Mouse (Mus musculus): ENCODE results near the gene Hepacam.

Hepacam gene

DNA sequence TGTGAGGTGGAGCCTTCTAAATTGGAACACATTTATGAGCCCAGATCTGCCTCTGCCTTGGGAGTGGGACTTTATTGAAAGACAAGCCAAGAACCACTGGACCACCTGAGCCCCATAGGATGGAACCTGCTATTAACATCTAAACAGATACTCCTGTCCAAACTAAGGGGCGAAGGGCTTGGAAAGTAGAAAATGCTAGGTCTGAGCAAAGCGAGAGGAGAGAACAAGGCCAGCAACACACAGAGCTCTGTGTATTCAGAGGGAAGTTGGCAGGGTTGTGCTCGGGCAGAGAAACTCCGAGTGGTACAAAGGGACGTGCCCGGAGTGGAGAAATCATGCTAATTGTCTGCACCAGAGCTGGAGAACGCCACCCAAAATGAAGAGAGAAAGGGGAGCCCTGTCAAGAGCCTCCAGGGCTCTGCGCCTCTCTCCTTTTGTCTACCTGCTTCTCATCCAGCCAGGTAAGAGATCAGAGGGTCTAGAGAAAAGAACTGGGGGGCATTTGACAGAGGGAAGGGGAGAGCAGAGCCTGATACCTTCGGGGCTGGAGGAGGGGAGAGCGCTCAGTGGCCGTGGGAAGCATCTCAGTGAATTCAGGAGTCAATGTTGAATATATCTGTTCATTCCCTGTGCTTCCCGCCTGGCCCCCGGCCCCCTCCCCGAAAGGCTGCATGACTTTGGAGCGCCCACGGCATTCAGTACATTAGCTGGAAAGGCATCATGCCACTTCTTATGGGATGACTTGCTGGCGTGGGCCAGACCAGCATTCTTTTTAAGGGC is at the start of gene Hepacam:
Hepacam (plus strand) TSS at position 51 of the 780 bp plus-strand sequence.
- TF ChIP-seq NANOG (IDR thresholded peaks at IDR 0.05; ENCODE audit: borderline replicate concordance, low read length) (no peak), CTCF (conservative IDR thresholded peaks at IDR 0.05; ENCODE audit: low read length) (no peak), POU5F1 (IDR thresholded peaks at IDR 0.05; ENCODE audit: borderline replicate concordance, low read length) (no peak)

DNA sequence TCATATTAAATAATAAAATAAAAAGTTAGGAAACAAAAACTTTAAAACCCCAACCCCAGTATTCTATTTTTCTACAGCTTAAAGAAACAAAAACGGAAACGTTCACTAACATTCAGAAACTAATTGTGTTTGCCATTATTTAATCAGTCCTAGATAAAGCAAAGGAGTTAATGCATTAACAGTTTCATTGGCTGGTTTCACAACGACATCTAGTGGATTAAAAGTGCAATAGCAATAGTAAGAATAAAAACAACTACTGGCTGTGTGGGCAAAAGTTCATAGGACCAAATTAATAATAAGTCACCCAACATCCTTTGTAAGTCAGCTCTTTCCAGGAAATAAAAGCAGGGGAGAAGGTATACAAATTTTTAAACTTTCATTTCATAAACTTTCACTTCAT is 37.7 kb upstream of the Hepacam start:
- peak; percentile 33 for TF ChIP-seq CTCF (conservative IDR thresholded peaks at IDR 0.05; ENCODE audit: low read length)
- TF ChIP-seq NANOG (IDR thresholded peaks at IDR 0.05; ENCODE audit: borderline replicate concordance, low read length): no peak
- Histone ChIP-seq H3K4me1 (replicated peaks; ENCODE audit: low read depth, low read length) (0 out of 2 replicates have a peak, but pooled peaks cover 2% of the 10 kb centered on the region), H3K36me3 (ENCODE audit: insufficient read depth, low read length) (peaks cover 7% of the 10 kb centered on the region), H3K4me3 (replicated peaks; ENCODE audit: low read length) (no peak overlapping the region), H3K27me3 (ENCODE audit: insufficient read depth, low read length) (no peaks in the 10 kb centered on the region), H3K9me3 (ENCODE audit: low read length) (peaks cover 32% of the 10 kb centered on the region)

More for the DNA sequence above, at the start of gene Hepacam:
- Histone ChIP-seq H3K36me3 (ENCODE audit: insufficient read depth, low read length) (no peaks in the 10 kb centered on the region), H3K4me1 (replicated peaks; ENCODE audit: low read depth, low read length) (peaks cover 8% of the 10 kb centered on the region; the same call in 1 of the 2 replicates), H3K9me3 (ENCODE audit: low read length) (no peaks in the 10 kb centered on the region; the same call in 1 of the 2 replicates), H3K4me3 (replicated peaks; ENCODE audit: low read length) (peak within 1 kb of the TSS; percentile 58), H3K27me3 (ENCODE audit: insufficient read depth, low read length) (no peaks in the 10 kb centered on the region)

DNA sequence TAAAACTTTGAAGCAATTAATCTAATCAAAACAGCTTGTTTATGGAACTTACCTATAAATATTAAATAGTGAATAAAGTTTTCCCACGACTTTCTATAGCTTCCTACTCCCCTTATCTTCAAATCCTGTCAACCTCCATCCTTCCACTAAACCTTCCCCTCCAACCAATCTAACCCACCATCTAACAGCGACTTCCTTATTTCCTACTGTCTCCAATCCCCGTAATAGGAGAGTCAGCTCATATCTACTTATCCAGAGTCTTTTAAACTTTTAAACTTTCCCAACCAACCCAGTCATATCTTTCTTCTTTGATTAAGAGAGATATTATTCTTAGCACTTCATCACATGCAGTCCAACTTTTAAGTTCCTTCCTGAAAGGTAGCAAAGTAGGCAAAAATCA is 21.7 kb upstream of the Hepacam start:
- peaks cover 8% of the 10 kb centered on the region for H3K9me3 ChIP-seq (ENCODE audit: low read length)
- H3K4me1 ChIP-seq (replicated peaks; ENCODE audit: low read depth, low read length): peaks cover 14% of the 10 kb centered on the region
- TF ChIP-seq POU5F1 (IDR thresholded peaks at IDR 0.05; ENCODE audit: borderline replicate concordance, low read length): no peak
- TF ChIP-seq NANOG (IDR thresholded peaks at IDR 0.05; ENCODE audit: borderline replicate concordance, low read length): no peak
- no peak for TF ChIP-seq CTCF (conservative IDR thresholded peaks at IDR 0.05; ENCODE audit: low read length)
- no peak overlapping the region for H3K4me3 ChIP-seq (replicated peaks; ENCODE audit: low read length)
- H3K27me3 ChIP-seq (ENCODE audit: insufficient read depth, low read length): no peaks in the 10 kb centered on the region
- H3K36me3 ChIP-seq (ENCODE audit: insufficient read depth, low read length): peaks cover 29% of the 10 kb centered on the region

DNA sequence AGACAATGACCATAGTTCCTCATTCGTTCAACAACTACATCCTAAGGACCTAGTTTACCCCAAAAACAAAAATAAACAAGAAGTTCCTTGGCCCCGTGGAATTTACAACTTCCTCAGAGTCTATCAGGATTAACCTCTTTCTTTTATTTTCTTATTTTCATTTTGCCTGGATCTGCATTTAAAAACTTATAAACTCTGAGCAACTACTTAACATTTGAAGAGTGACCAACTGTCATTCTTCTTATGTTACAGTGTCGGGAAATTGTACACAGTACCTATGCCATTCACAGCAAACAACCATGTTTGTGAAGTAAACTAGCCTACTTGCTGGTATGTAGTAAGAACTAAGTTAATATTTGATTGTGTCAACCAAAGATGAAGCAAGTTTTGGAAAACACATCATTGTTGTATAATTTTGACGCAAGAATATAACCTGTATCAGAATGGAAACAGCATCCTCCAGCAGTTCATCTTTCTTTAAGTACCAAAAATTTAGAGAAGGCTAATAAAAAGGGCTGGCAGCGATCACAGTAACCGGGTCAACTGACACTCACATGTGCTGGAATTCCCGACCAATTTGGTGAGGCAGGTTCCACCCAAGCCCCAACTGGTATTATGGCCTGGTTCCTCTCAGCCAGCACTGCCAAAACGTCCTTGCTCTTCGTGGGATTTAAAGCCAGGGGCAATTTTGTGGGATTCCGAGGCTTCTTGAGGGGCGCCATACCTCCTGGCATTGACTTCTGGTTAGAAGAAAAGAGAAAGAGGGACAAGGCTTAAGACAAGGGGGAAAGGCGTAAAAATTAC is 19.8 kb upstream of the Hepacam start:
- H3K4me1 ChIP-seq (replicated peaks; ENCODE audit: low read depth, low read length): peaks cover 14% of the 10 kb centered on the region
- H3K9me3 ChIP-seq (ENCODE audit: low read length): no peaks in the 10 kb centered on the region
- TF ChIP-seq POU5F1 (IDR thresholded peaks at IDR 0.05; ENCODE audit: borderline replicate concordance, low read length): no peak
- TF ChIP-seq CTCF (conservative IDR thresholded peaks at IDR 0.05; ENCODE audit: low read length): no peak
- no peak for TF ChIP-seq NANOG (IDR thresholded peaks at IDR 0.05; ENCODE audit: borderline replicate concordance, low read length)
- H3K27me3 ChIP-seq (ENCODE audit: insufficient read depth, low read length): no peaks in the 10 kb centered on the region
- H3K4me3 ChIP-seq (replicated peaks; ENCODE audit: low read length): peak overlapping the region; percentile 88
- H3K36me3 ChIP-seq (ENCODE audit: insufficient read depth, low read length): peaks cover 13% of the 10 kb centered on the region

DNA sequence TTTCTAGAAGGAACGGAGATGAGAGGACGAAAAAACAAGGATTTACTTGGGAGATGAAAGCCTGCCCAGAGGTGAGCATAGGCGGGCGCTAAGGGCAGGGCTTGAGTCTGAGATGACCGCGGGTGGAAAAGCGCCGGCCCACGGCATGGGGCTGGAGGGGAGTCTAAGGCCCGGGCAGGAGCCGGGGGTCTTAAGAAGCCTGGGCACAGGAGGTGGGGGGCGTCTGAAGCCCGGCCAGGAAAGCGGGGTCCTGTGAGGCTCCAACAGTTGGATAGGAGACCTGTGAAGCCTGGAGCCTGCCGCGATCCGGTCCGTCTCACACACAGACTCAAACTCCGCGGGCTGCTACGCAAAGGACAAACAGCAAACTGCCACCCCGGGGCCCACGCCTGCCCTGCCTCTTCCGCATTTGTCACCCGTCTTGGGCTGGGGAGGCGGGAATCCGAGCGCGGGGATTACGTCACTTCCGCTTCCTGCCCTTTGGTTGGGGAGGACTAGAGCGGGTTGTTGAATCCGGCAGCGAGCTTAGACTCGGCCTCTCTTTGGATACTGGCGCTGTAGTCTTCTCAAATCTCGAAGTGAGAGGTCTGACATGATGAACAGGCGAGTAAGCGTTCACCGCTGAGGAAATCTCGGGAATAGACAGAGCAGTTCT is 19.0 kb upstream of the Hepacam start, which contains the start of gene Ccdc15:
Ccdc15 (minus strand) TSS at position 445 of the 655 bp plus-strand sequence.
- no peak for TF ChIP-seq CTCF (conservative IDR thresholded peaks at IDR 0.05; ENCODE audit: low read length)
- TF ChIP-seq POU5F1 (IDR thresholded peaks at IDR 0.05; ENCODE audit: borderline replicate concordance, low read length): no peak
- no peak for TF ChIP-seq NANOG (IDR thresholded peaks at IDR 0.05; ENCODE audit: borderline replicate concordance, low read length)
- Histone ChIP-seq H3K9me3 (ENCODE audit: low read length) (no peaks in the 10 kb centered on the region), H3K27me3 (ENCODE audit: insufficient read depth, low read length) (no peaks in the 10 kb centered on the region), H3K36me3 (ENCODE audit: insufficient read depth, low read length) (peaks cover 7% of the 10 kb centered on the region; the same call in 1 of the 2 replicates), H3K4me1 (replicated peaks; ENCODE audit: low read depth, low read length) (peaks cover 14% of the 10 kb centered on the region), H3K4me3 (replicated peaks; ENCODE audit: low read length) (peak within 1 kb of the TSS; percentile 88)

DNA sequence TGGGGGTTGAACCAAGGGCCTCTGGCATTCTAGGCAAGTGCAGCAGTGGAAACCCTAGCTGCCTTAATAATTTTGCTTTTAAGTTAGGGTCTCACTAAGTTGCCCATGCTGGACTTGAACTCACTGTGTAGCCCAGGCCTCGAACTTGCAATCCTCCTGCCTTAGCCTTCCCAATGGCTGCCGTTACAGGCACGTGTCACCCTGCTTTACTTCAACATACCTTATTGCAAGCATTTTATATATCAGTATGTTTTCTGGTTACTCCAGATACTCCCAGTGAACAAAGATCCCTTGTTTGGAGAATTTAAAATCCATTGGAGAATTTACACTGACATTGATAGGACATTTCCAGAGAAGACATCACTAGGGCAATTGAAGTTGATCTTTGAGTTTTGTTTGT is 18.1 kb upstream of the Hepacam start:
- peaks cover 14% of the 10 kb centered on the region for H3K4me1 ChIP-seq (replicated peaks; ENCODE audit: low read depth, low read length)
- peak overlapping the region; percentile 88 for H3K4me3 ChIP-seq (replicated peaks; ENCODE audit: low read length)
- no peak for TF ChIP-seq CTCF (conservative IDR thresholded peaks at IDR 0.05; ENCODE audit: low read length)
- TF ChIP-seq NANOG (IDR thresholded peaks at IDR 0.05; ENCODE audit: borderline replicate concordance, low read length): no peak
- TF ChIP-seq POU5F1 (IDR thresholded peaks at IDR 0.05; ENCODE audit: borderline replicate concordance, low read length): no peak
- no peaks in the 10 kb centered on the region for H3K27me3 ChIP-seq (ENCODE audit: insufficient read depth, low read length)
- H3K36me3 ChIP-seq (ENCODE audit: insufficient read depth, low read length): peaks cover 3% of the 10 kb centered on the region; the same call in 1 of the 2 replicates
- H3K9me3 ChIP-seq (ENCODE audit: low read length): no peaks in the 10 kb centered on the region

DNA sequence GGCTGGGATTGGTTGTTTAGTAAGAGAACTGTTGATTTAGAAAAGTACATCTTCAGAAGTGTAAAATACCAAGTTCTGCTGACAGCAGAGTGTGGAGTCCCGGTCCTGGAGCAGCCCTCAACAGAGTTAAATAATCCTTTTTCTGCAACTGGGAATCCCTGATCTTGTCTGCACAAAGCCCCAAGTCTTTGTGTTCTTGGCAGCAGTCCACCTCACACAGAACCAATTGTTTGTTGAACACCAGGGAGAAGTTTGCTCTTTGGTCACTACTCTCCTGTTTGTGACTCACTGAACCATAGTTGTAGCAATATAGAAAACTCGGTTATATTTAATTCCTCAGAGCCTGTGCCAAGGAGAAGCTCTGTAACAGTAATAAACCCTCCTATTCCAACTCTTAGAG is 15.9 kb upstream of the Hepacam start:
- Histone ChIP-seq H3K4me1 (replicated peaks; ENCODE audit: low read depth, low read length) (peaks cover 14% of the 10 kb centered on the region), H3K4me3 (replicated peaks; ENCODE audit: low read length) (no peak overlapping the region), H3K36me3 (ENCODE audit: insufficient read depth, low read length) (no peaks in the 10 kb centered on the region), H3K27me3 (ENCODE audit: insufficient read depth, low read length) (no peaks in the 10 kb centered on the region), H3K9me3 (ENCODE audit: low read length) (no peaks in the 10 kb centered on the region)
- no peak for TF ChIP-seq CTCF (conservative IDR thresholded peaks at IDR 0.05; ENCODE audit: low read length)
- TF ChIP-seq POU5F1 (IDR thresholded peaks at IDR 0.05; ENCODE audit: borderline replicate concordance, low read length): no peak

DNA sequence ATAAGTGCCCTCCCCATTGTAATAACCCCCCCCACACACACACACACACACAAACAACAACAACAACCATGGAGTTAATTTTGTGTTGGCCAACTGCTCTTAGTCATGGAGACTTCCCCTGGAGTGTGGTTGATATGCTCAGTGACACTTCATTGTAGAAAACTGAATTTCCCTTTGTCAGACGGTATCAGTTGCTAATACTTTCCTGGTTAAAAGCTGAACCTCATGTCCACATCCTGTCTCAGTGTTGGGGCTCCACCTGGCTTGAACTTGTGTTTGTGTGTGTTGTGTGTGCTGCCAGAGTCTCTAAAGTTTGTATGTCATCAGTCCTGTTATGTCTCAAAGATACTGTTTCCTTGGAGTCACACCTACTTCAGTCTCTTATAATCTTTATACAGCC is 12.7 kb upstream of the Hepacam start:
- Histone ChIP-seq H3K9me3 (ENCODE audit: low read length) (no peaks in the 10 kb centered on the region), H3K4me3 (replicated peaks; ENCODE audit: low read length) (no peak overlapping the region), H3K36me3 (ENCODE audit: insufficient read depth, low read length) (no peaks in the 10 kb centered on the region), H3K27me3 (ENCODE audit: insufficient read depth, low read length) (no peaks in the 10 kb centered on the region), H3K4me1 (replicated peaks; ENCODE audit: low read depth, low read length) (peaks cover 9% of the 10 kb centered on the region; the same call in 1 of the 2 replicates)
- no peak for TF ChIP-seq POU5F1 (IDR thresholded peaks at IDR 0.05; ENCODE audit: borderline replicate concordance, low read length)
- TF ChIP-seq CTCF (conservative IDR thresholded peaks at IDR 0.05; ENCODE audit: low read length): no peak
